In the genomic region with DNA sequence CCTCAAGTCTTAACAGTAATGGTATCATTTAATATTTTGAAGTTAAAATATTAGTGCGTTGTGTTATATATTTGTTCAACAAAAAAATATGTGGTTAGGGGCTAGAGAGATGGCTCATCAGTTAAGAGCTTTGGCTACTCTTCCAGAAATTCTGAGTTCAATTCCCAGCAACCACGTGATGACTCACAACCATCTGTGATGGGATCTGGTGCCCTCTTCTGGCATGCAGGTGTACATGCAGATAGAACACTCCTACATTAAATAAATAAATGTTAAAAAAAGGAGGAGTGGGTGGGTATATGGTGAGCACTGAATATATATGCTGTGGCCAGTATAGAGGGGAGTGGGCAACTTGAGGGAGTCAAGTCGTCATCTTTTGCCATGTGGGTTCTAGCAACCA, we compare ENCODE assay signal across 12 mouse cellular contexts. TPM values are rescaled to one million over a fixed set of nuclear protein-coding genes. Genes with fewer than 3 reads are reported as not detected.
DNase-seq lines count a peak whose midpoint lies in the region; ATAC-seq and TF ChIP-seq lines count a peak whose summit lies in the region.
"Had no signal": no experiment of that assay in that cellular context is flagged by ENCODE, and none has a peak within 500 bp of the region (broad histone marks: within the 10 kb centered on the region; RNA-seq: fewer than 3 reads in every experiment).

No protein-coding gene starts in this region.

- no peak overlapping the region for H3K4me2 ChIP-seq in heart, postnatal 0 days (ENCODE audit: low read depth, low read length)
- no peak overlapping the region for H3K4me2 ChIP-seq in liver, embryonic 13.5 days
- H3K4me2 ChIP-seq: embryonic facial prominence, embryonic 15.5 days; limb, embryonic 15.5 days had no signal

- H3K27ac ChIP-seq in heart, postnatal 0 days (ENCODE audit: low read depth): no peak overlapping the region
- no peak overlapping the region for H3K27ac ChIP-seq in liver, embryonic 13.5 days
- H3K27ac ChIP-seq: embryonic facial prominence, embryonic 15.5 days; limb, embryonic 15.5 days; midbrain, embryonic 10.5 days had no signal

- peaks cover 61% of the 10 kb centered on the region for H3K36me3 ChIP-seq in heart, postnatal 0 days (replicated peaks; ENCODE audit: control insufficient read depth, insufficient read depth, low read length)
- peaks cover 73% of the 10 kb centered on the region for H3K36me3 ChIP-seq in liver, embryonic 13.5 days

- no peaks in the 10 kb centered on the region for H3K9me3 ChIP-seq in heart, postnatal 0 days (replicated peaks; ENCODE audit: control insufficient read depth, low read length)
- H3K9me3 ChIP-seq in liver, embryonic 13.5 days (replicated peaks): no peaks in the 10 kb centered on the region
- H3K9me3 ChIP-seq: embryonic facial prominence, embryonic 15.5 days; limb, embryonic 15.5 days; midbrain, embryonic 10.5 days had no signal

- no peak overlapping the region for H3K4me3 ChIP-seq in heart, postnatal 0 days (ENCODE audit: low read depth, low read length)
- H3K4me3 ChIP-seq in liver, embryonic 13.5 days (replicated peaks): no peak overlapping the region
- H3K4me3 ChIP-seq: embryonic facial prominence, embryonic 15.5 days; limb, embryonic 15.5 days; midbrain, embryonic 10.5 days had no signal

- peak; percentile 28; the same call in 1 of the 2 replicates for TF ChIP-seq CTCF in heart, postnatal 0 days (IDR thresholded peaks at IDR 0.05; ENCODE audit: low read depth)

- no peak for ATAC-seq in heart, postnatal 0 days (ENCODE audit: insufficient read depth, low read depth)
- ATAC-seq in CD4-positive, CD25-positive, alpha-beta regulatory T cell, adult 4 months: peak; percentile 49
- ATAC-seq in liver, embryonic 13.5 days (ENCODE audit: low read depth): no peak

- 76% methylated on average over 3 of the region's 3 CpGs for WGBS in heart, postnatal 0 days
- 70% methylated on average over 3 of the region's 3 CpGs for WGBS in liver, embryonic 13.5 days (ENCODE audit: insufficient replicate concordance)

- H3K9ac ChIP-seq in heart, postnatal 0 days (replicated peaks; ENCODE audit: low read depth, low read length): no peak overlapping the region
- H3K9ac ChIP-seq in liver, embryonic 13.5 days: no peak overlapping the region
- H3K9ac ChIP-seq: embryonic facial prominence, embryonic 15.5 days; limb, embryonic 15.5 days had no signal

- TF ChIP-seq EP300 in heart, postnatal 0 days (IDR thresholded peaks at IDR 0.05; ENCODE audit: low read depth): no peak

- no peaks in the 10 kb centered on the region for H3K27me3 ChIP-seq in heart, postnatal 0 days (ENCODE audit: control insufficient read depth, insufficient read depth, low read length)
- H3K27me3 ChIP-seq in liver, embryonic 13.5 days: no peaks in the 10 kb centered on the region
- H3K27me3 ChIP-seq: embryonic facial prominence, embryonic 15.5 days; limb, embryonic 15.5 days had no signal

- DNase-seq in heart, postnatal 0 days (ENCODE audit: low spot score): no peak
- no peak for DNase-seq in heart, adult 18-20 months
- peak; percentile 31 for DNase-seq in 3134 (ENCODE audit: extremely low read depth, insufficient read length, low spot score)
- peak; percentile 23 for DNase-seq in liver, embryonic 13.5 days
- DNase-seq in testis, postnatal 14 days (ENCODE audit: low spot score): no peak
- no peak for DNase-seq in urinary bladder, postnatal 36 days (ENCODE audit: low spot score in 2 of 2)
- no peak for DNase-seq in urinary bladder, postnatal 4 days (ENCODE audit: low spot score in 2 of 2)
- DNase-seq: gastrocnemius, postnatal 10 days had no signal

- 0 out of 2 replicates have a peak, but pooled peaks cover under 1% of the 10 kb centered on the region for H3K4me1 ChIP-seq in heart, postnatal 0 days (ENCODE audit: control insufficient read depth, insufficient read depth)
- H3K4me1 ChIP-seq in liver, embryonic 13.5 days (replicated peaks): peaks cover 29% of the 10 kb centered on the region
- H3K4me1 ChIP-seq: embryonic facial prominence, embryonic 15.5 days had no signal

RNA-seq across cellular contexts. Expression of a gene that starts 6.8 kb away (rescaled TPM):
- total RNA-seq in heart, postnatal 0 days (2014; rRNA removed; ENCODE audit: low replicate concordance): 30.5 and 45.8 TPM in 2 replicates
- 30.7 and 37.3 TPM in 2 replicates for polyA plus RNA-seq in heart, postnatal 0 days (2015; fragmentation: Nextera tagmentation; extraction: Ambion mirVana)
- 10 to 100 TPM; 23.9 to 25.9 TPM for total RNA-seq in heart, adult 18-20 months (2021)
- polyA plus RNA-seq in CD4-positive, CD25-positive, alpha-beta regulatory T cell, adult 4 months (2017; shearing (Covaris generic)): 10 to 100 TPM; 77.0 to 78.1 TPM
- 133 and 159 TPM in 2 replicates for polyA plus RNA-seq in liver, embryonic 13.5 days (2015; fragmentation: Nextera tagmentation; extraction: Ambion mirVana)

RNA-seq across cellular contexts. Expression of a gene that starts 6.8 kb away (rescaled TPM):
- total RNA-seq in heart, postnatal 0 days (2014; rRNA removed; ENCODE audit: low replicate concordance): 31.9 and 65.0 TPM in 2 replicates
- 63.2 and 66.5 TPM in 2 replicates for polyA plus RNA-seq in heart, postnatal 0 days (2015; fragmentation: Nextera tagmentation; extraction: Ambion mirVana)
- 10 to 100 TPM; 51.7 to 57.7 TPM for total RNA-seq in heart, adult 18-20 months (2021)
- polyA plus RNA-seq in CD4-positive, CD25-positive, alpha-beta regulatory T cell, adult 4 months (2017; shearing (Covaris generic)): 10 to 100 TPM; 40.1 to 46.0 TPM
- 65.7 and 72.4 TPM in 2 replicates for polyA plus RNA-seq in liver, embryonic 13.5 days (2015; fragmentation: Nextera tagmentation; extraction: Ambion mirVana)

RNA-seq across cellular contexts. Expression of a gene that starts 24.3 kb away (rescaled TPM):
- total RNA-seq in heart, postnatal 0 days (2014; rRNA removed; ENCODE audit: low replicate concordance): 309 and 340 TPM in 2 replicates
- 429 and 459 TPM in 2 replicates for polyA plus RNA-seq in heart, postnatal 0 days (2015; fragmentation: Nextera tagmentation; extraction: Ambion mirVana)
- 100 to 1,000 TPM; 132 to 138 TPM for total RNA-seq in heart, adult 18-20 months (2021)
- 100 to 1,000 TPM; 278 to 298 TPM for polyA plus RNA-seq in CD4-positive, CD25-positive, alpha-beta regulatory T cell, adult 4 months (2017; shearing (Covaris generic))
- 306 and 325 TPM in 2 replicates for polyA plus RNA-seq in liver, embryonic 13.5 days (2015; fragmentation: Nextera tagmentation; extraction: Ambion mirVana)

RNA-seq across cellular contexts. Expression of a gene that starts 24.6 kb away (rescaled TPM):
- total RNA-seq in heart, postnatal 0 days (2014; rRNA removed; ENCODE audit: low replicate concordance): 28.7 and 39.0 TPM in 2 replicates
- 30.6 and 30.9 TPM in 2 replicates for polyA plus RNA-seq in heart, postnatal 0 days (2015; fragmentation: Nextera tagmentation; extraction: Ambion mirVana)
- 10 to 100 TPM; 19.8 to 22.5 TPM for total RNA-seq in heart, adult 18-20 months (2021)
- polyA plus RNA-seq in CD4-positive, CD25-positive, alpha-beta regulatory T cell, adult 4 months (2017; shearing (Covaris generic)): 10 to 100 TPM; 10.1 to 10.4 TPM
- polyA plus RNA-seq in liver, embryonic 13.5 days (2015; fragmentation: Nextera tagmentation; extraction: Ambion mirVana): 20.3 and 21.5 TPM in 2 replicates

Comparison
In these comparisons a context has a peak if more than half of its experiments do, and no peak if none do; other contexts are left out.
1. DNase-seq: peak in 3134 (single experiment) and liver, embryonic 13.5 days (single experiment); none in heart, postnatal 0 days (single experiment), heart, adult 18-20 months (0 of 2), testis, postnatal 14 days (single experiment), urinary bladder, postnatal 36 days (0 of 2) and urinary bladder, postnatal 4 days (0 of 2).